Mouse (Mus musculus) splenic B cell, adult 2 months (primary cell): Measurements from ENCODE around the gene Srp72.
"Not testable (repeated sequence)": the region's sequence is repeated elsewhere in the genome, so short reads cannot be mapped to it uniquely, and the experiment has no call there.

Experiments
- DNase-seq: peaks from one replicate; pipeline ENCODE4 v3.0.0-alpha.2; 2011; ENCODE audit warnings: low read depth, low spot score
- H3K27me3 ChIP-seq: 2 replicates; pipeline ENCODE4 v1.6.1; 2012; ENCODE audit warnings: mild to moderate bottlenecking, low read length, moderate library complexity, mixed read lengths; ENCODE audit not compliant: control insufficient read depth, poor library complexity, insufficient read depth, severe bottlenecking
- H3K36me3 ChIP-seq: 2 replicates; pipeline ENCODE4 v1.6.1; 2012; ENCODE audit warnings: mild to moderate bottlenecking, low read length, moderate library complexity, mixed read lengths; ENCODE audit not compliant: control insufficient read depth, poor library complexity, insufficient read depth, severe bottlenecking

The Srp72 gene

GRCm38 (mm10) chr5:76993174-76993814, 18.8 kb downstream of the Srp72 start:
- no peaks in the 10 kb centered on the region for H3K27me3 ChIP-seq
- DNase-seq = no peak
- peaks cover 41% of the 10 kb centered on the region for H3K36me3 ChIP-seq

GRCm38 (mm10) chr5:76998416-76998815, 23.9 kb downstream of the Srp72 start:
- DNase-seq = peak; percentile 32
- Histone ChIP-seq H3K36me3 (peaks cover 23% of the 10 kb centered on the region), H3K27me3 (no peaks in the 10 kb centered on the region)

GRCm38 (mm10) chr5:77001192-77001591, 26.7 kb downstream of the Srp72 start:
- H3K27me3 ChIP-seq = no peaks in the 10 kb centered on the region
- peaks cover 16% of the 10 kb centered on the region for H3K36me3 ChIP-seq
- no peak for DNase-seq

GRCm38 (mm10) chr5:77004051-77004821, 29.8 kb downstream of the Srp72 start, which contains the start of gene Arl9:
Arl9 (plus strand) TSS chr5:77004055.
- Histone ChIP-seq H3K27me3 (no peaks in the 10 kb centered on the region), H3K36me3 (0 out of 2 replicates have a peak, but pooled peaks cover 2% of the 10 kb centered on the region)
- DNase-seq = no peak

GRCm38 (mm10) chr5:77010352-77010751, 35.9 kb downstream of the Srp72 start:
- H3K36me3 ChIP-seq = no peaks in the 10 kb centered on the region
- no peak for DNase-seq
- H3K27me3 ChIP-seq = no peaks in the 10 kb centered on the region

- no peak for DNase-seq
- no peaks in the 10 kb centered on the region for H3K27me3 ChIP-seq
- H3K36me3 ChIP-seq = no peaks in the 10 kb centered on the region
Observed at GRCm38 (mm10) chr5:77011082-77011481, 36.6 kb downstream of the Srp72 start.

- Histone ChIP-seq H3K27me3 (no peaks in the 10 kb centered on the region), H3K36me3 (no peaks in the 10 kb centered on the region)
- peak; percentile 65 for DNase-seq
Observed at GRCm38 (mm10) chr5:77013171-77013570, 38.7 kb downstream of the Srp72 start.

GRCm38 (mm10) chr5:77015544-77016482, 41.3 kb downstream of the Srp72 start, which contains the start of gene Thegl:
Thegl (plus strand) TSS chr5:77016023.
- no peaks in the 10 kb centered on the region for H3K27me3 ChIP-seq
- H3K36me3 ChIP-seq = no peaks in the 10 kb centered on the region
- peak; percentile 77 for DNase-seq

- Histone ChIP-seq H3K36me3 (no peaks in the 10 kb centered on the region), H3K27me3 (no peaks in the 10 kb centered on the region)
- DNase-seq = no peak
Observed at GRCm38 (mm10) chr5:77028034-77028433, 53.6 kb downstream of the Srp72 start.

GRCm38 (mm10) chr5:77029735-77030134, 55.3 kb downstream of the Srp72 start:
- Histone ChIP-seq H3K27me3 (no peaks in the 10 kb centered on the region), H3K36me3 (no peaks in the 10 kb centered on the region)
- peak; percentile 64 for DNase-seq

GRCm38 (mm10) chr5:77035101-77035500, 60.6 kb downstream of the Srp72 start:
- H3K36me3 ChIP-seq, DNase-seq, H3K27me3 ChIP-seq: not testable (repeated sequence)

- Histone ChIP-seq H3K36me3 (no peaks in the 10 kb centered on the region), H3K27me3 (no peaks in the 10 kb centered on the region)
- DNase-seq = no peak
Observed at GRCm38 (mm10) chr5:77038451-77038850, 64.0 kb downstream of the Srp72 start.

GRCm38 (mm10) chr5:77039391-77039790, 64.9 kb downstream of the Srp72 start:
- H3K36me3 ChIP-seq = no peaks in the 10 kb centered on the region
- H3K27me3 ChIP-seq = no peaks in the 10 kb centered on the region
- no peak for DNase-seq

- DNase-seq = no peak
- no peaks in the 10 kb centered on the region for H3K36me3 ChIP-seq
- H3K27me3 ChIP-seq = no peaks in the 10 kb centered on the region
Observed at GRCm38 (mm10) chr5:77044362-77044761, 69.9 kb downstream of the Srp72 start.
